Mouse (Mus musculus): ENCODE measurements around the gene Abca7. TPM values are rescaled to one million over a fixed set of nuclear protein-coding genes. Genes with fewer than 3 reads are reported as not detected.

Gene Abca7
- polyA plus RNA-seq, 1 experiment from 2014 or later, result 2.2 TPM

DNA sequence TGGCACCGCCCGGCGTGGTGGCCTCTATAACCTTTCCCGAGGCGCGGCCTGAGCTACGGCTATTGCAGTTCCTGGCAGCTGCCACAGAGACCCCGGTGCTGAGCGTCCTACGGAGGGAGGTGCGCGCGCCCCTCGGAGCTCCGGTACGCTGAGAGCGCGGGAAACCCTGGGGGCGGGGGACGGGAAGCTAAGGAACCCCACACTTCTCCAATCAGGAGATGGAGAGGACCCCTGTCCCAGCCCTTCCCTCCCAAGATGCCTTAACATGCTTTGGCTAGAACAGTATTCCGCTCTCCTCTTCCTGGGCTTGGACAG lies 25.2 kb upstream of the Abca7 start:
- peak overlapping the region; percentile 29 for H3K4me3 ChIP-seq (ENCODE audit: low read depth, low read length)

DNA sequence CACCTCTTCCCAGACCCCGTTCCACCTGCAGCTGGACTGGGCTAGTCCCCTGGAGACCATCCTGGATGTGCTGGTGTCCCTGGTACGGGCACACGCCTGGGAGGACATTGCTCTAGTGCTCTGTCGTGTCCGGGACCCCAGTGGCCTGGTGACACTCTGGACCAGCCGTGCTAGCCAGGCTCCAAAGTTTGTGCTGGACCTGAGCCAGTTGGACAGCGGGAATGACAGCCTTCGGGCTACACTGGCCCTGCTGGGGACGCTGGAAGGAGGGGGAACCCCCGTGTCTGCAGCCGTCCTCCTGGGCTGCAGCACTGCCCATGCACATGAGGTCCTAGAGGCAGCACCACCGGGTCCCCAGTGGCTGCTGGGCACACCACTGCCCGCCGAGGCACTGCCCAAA lies 23.5 kb upstream of the Abca7 start:
- WGBS, result 59% methylated on average over 14 of the region's 14 CpGs
- ATAC-seq, result no peak
- Histone ChIP-seq H3K27ac (ENCODE audit: low read depth, low read length) (no peak overlapping the region), H3K27me3 (replicated peaks; ENCODE audit: control insufficient read depth, insufficient read depth, low read length) (peaks cover 23% of the 10 kb centered on the region), H3K4me3 (ENCODE audit: low read depth, low read length) (no peak overlapping the region), H3K4me1 (replicated peaks; ENCODE audit: control insufficient read depth, insufficient read depth, low read length) (no peaks in the 10 kb centered on the region), H3K9me3 (ENCODE audit: control insufficient read depth) (no peaks in the 10 kb centered on the region), H3K36me3 (ENCODE audit: control insufficient read depth, insufficient read depth) (peaks cover 28% of the 10 kb centered on the region), H3K4me2 (replicated peaks; ENCODE audit: low read depth) (no peak overlapping the region), H3K9ac (ENCODE audit: low read depth, low read length) (no peak overlapping the region)
- TF ChIP-seq CTCF (IDR thresholded peaks at IDR 0.05; ENCODE audit: low read depth), result no peak

More for the DNA sequence above, 25.2 kb upstream of the Abca7 start:
- WGBS, result 5% methylated on average over 21 of the region's 21 CpGs
- ATAC-seq, result no peak
- Histone ChIP-seq H3K9me3 (ENCODE audit: control insufficient read depth) (no peaks in the 10 kb centered on the region), H3K27me3 (replicated peaks; ENCODE audit: control insufficient read depth, insufficient read depth, low read length) (peaks cover 23% of the 10 kb centered on the region), H3K27ac (ENCODE audit: low read depth, low read length) (no peak overlapping the region), H3K4me2 (replicated peaks; ENCODE audit: low read depth) (peak overlapping the region; percentile 58), H3K36me3 (ENCODE audit: control insufficient read depth, insufficient read depth) (peaks cover 28% of the 10 kb centered on the region), H3K4me1 (replicated peaks; ENCODE audit: control insufficient read depth, insufficient read depth, low read length) (no peaks in the 10 kb centered on the region), H3K9ac (ENCODE audit: low read depth, low read length) (0 out of 2 replicates have a peak overlapping the region, but pooled peaks have one; percentile 17)
- no peak for TF ChIP-seq CTCF (IDR thresholded peaks at IDR 0.05; ENCODE audit: low read depth)

DNA sequence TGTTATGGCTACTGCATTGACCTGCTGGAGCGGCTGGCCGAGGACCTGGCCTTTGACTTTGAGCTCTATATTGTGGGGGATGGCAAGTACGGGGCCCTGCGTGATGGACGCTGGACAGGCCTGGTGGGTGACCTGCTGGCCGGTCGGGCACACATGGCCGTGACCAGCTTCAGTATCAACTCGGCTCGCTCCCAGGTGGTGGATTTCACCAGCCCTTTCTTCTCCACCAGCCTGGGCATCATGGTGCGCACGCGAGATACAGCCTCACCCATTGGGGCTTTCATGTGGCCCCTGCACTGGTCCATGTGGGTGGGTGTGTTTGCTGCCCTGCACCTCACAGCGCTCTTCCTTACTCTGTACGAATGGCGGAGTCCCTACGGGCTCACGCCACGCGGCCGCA lies 22.2 kb upstream of the Abca7 start:
- Histone ChIP-seq H3K9me3 (ENCODE audit: control insufficient read depth) (no peaks in the 10 kb centered on the region), H3K4me1 (replicated peaks; ENCODE audit: control insufficient read depth, insufficient read depth, low read length) (no peaks in the 10 kb centered on the region), H3K4me2 (replicated peaks; ENCODE audit: low read depth) (no peak overlapping the region), H3K27ac (ENCODE audit: low read depth, low read length) (no peak overlapping the region), H3K36me3 (ENCODE audit: control insufficient read depth, insufficient read depth) (peaks cover 39% of the 10 kb centered on the region), H3K27me3 (replicated peaks; ENCODE audit: control insufficient read depth, insufficient read depth, low read length) (peaks cover 23% of the 10 kb centered on the region), H3K9ac (ENCODE audit: low read depth, low read length) (no peak overlapping the region), H3K4me3 (ENCODE audit: low read depth, low read length) (no peak overlapping the region)
- no peak for ATAC-seq
- TF ChIP-seq CTCF (IDR thresholded peaks at IDR 0.05; ENCODE audit: low read depth), result no peak
- 91% methylated on average over 21 of the region's 21 CpGs for WGBS

DNA sequence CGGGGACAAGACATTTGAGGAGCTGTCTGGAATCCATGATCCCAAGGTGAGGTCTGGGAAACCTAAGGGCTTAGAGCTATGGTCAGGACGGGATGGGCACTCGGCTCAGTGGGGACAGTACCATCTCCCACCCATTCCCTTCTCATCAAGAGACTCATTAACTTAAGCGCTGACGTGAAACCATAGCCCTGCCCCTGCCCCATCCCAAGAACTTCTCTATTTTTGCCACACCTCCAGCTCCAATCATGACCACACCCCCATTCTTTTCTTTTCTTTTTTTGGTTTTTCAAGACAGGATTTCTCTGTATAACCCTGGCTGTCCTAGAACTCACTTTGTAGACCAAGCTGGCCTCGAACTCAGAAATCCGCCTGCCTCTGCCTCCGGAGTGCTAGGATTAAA lies 21.6 kb upstream of the Abca7 start:
- Histone ChIP-seq H3K4me1 (replicated peaks; ENCODE audit: control insufficient read depth, insufficient read depth, low read length) (no peaks in the 10 kb centered on the region), H3K9ac (ENCODE audit: low read depth, low read length) (no peak overlapping the region), H3K9me3 (ENCODE audit: control insufficient read depth) (no peaks in the 10 kb centered on the region), H3K4me3 (ENCODE audit: low read depth, low read length) (no peak overlapping the region), H3K27ac (ENCODE audit: low read depth, low read length) (no peak overlapping the region), H3K4me2 (replicated peaks; ENCODE audit: low read depth) (no peak overlapping the region), H3K27me3 (replicated peaks; ENCODE audit: control insufficient read depth, insufficient read depth, low read length) (peaks cover 23% of the 10 kb centered on the region), H3K36me3 (ENCODE audit: control insufficient read depth, insufficient read depth) (peaks cover 44% of the 10 kb centered on the region)
- TF ChIP-seq CTCF (IDR thresholded peaks at IDR 0.05; ENCODE audit: low read depth), result no peak
- ATAC-seq, result no peak
- WGBS, result 86% methylated on average over 8 of the region's 8 CpGs

DNA sequence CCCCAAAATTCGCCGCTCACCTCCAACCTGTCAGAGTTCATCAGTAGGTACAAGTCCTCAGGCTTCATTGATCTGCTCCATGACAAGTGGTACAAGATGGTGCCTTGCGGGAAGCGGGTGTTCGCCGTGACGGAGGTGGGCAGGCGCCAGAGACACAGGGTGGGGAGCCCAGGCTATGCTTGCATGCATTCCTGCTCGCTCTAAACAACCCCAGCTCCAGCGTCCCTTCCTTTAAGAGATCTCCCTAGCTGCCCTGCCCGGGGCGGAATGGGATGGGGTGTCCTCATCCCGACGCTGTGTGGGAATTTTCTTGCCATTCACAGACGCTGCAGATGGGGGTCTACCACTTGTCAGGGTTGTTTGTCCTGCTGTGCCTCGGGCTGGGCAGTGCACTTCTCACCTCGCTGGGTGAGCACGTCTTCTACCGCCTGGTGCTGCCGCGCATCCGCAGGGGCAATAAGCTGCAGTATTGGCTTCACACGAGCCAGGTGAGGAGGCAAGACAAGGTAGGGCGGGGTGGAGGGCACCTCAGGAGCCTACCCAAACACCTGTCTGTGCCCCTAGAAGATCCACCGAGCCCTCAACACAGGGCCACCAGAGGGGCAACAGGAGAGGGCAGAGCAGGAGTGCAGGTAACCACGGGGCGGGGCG lies 20.1 kb upstream of the Abca7 start:
- peak overlapping the region; percentile 21; the same call in 1 of the 2 replicates for H3K27ac ChIP-seq (ENCODE audit: low read depth, low read length)
- no peak overlapping the region for H3K4me3 ChIP-seq (ENCODE audit: low read depth, low read length)
- no peak for ATAC-seq
- no peak overlapping the region for H3K4me2 ChIP-seq (replicated peaks; ENCODE audit: low read depth)
- no peaks in the 10 kb centered on the region for H3K4me1 ChIP-seq (replicated peaks; ENCODE audit: control insufficient read depth, insufficient read depth, low read length)
- no peaks in the 10 kb centered on the region for H3K9me3 ChIP-seq (ENCODE audit: control insufficient read depth)
- TF ChIP-seq CTCF (IDR thresholded peaks at IDR 0.05; ENCODE audit: low read depth), result no peak
- H3K36me3 ChIP-seq (ENCODE audit: control insufficient read depth, insufficient read depth), result peaks cover 44% of the 10 kb centered on the region
- no peak overlapping the region for H3K9ac ChIP-seq (ENCODE audit: low read depth, low read length)
- peaks cover 11% of the 10 kb centered on the region for H3K27me3 ChIP-seq (replicated peaks; ENCODE audit: control insufficient read depth, insufficient read depth, low read length)
- 90% methylated on average over 28 of the region's 28 CpGs for WGBS

DNA sequence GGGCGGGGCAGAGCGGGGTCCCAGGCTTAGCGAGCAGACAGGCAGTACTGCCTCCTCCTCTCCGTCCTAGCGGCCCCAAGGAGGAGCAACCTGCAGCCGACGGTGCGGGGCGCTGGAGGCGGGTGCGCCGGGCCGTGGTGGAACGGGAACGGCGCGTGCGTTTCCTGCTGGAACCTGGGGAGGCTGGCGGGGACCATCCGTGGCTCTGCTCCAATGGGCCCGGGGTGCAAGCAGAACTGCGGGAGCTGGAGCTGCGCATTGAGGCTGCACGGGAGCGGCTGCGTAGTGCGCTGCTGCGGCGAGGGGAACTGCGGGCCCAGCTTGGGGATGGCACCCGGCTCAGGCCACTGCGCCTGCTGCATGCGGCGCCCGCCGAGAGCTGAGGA lies 19.6 kb upstream of the Abca7 start:
- H3K27ac ChIP-seq (ENCODE audit: low read depth, low read length), result peak overlapping the region; percentile 21; the same call in 1 of the 2 replicates
- no peak for TF ChIP-seq CTCF (IDR thresholded peaks at IDR 0.05; ENCODE audit: low read depth)
- no peak for ATAC-seq
- no peaks in the 10 kb centered on the region for H3K4me1 ChIP-seq (replicated peaks; ENCODE audit: control insufficient read depth, insufficient read depth, low read length)
- H3K9me3 ChIP-seq (ENCODE audit: control insufficient read depth), result no peaks in the 10 kb centered on the region
- peaks cover 44% of the 10 kb centered on the region for H3K36me3 ChIP-seq (ENCODE audit: control insufficient read depth, insufficient read depth)
- H3K27me3 ChIP-seq (replicated peaks; ENCODE audit: control insufficient read depth, insufficient read depth, low read length), result peaks cover 7% of the 10 kb centered on the region; the same call in 1 of the 2 replicates
- WGBS, result 75% methylated on average over 24 of the region's 36 CpGs
- H3K4me2 ChIP-seq (replicated peaks; ENCODE audit: low read depth), result no peak overlapping the region
- no peak overlapping the region for H3K4me3 ChIP-seq (ENCODE audit: low read depth, low read length)
- H3K9ac ChIP-seq (ENCODE audit: low read depth, low read length), result no peak overlapping the region

All from intestine, postnatal 0 days (tissue).